Mouse (Mus musculus): Measurements from ENCODE around the gene Vcpkmt. TPM values are rescaled to one million over a fixed set of nuclear protein-coding genes. Genes with fewer than 3 reads are reported as not detected.
"Not testable (repeated sequence)": the region's sequence is repeated elsewhere in the genome, so short reads cannot be mapped to it uniquely, and the experiment has no call there.

Vcpkmt gene
- 10 to 100 TPM in 1 of 2 experiments, 1 to 10 TPM in 1; 9.5 to 11.7 TPM for polyA plus RNA-seq (2017; shearing (Covaris generic))

GRCm38 (mm10) chr12:69582613-69583269 is at the start of gene Vcpkmt:
Gene Vcpkmt, minus strand, starts transcription at chr12:69583028.
- peak; percentile 96 for ATAC-seq

GRCm38 (mm10) chr12:69618590-69618989 is 35.8 kb upstream of the Vcpkmt start:
- not testable (repeated sequence) for ATAC-seq

GRCm38 (mm10) chr12:69604367-69604766 is 21.5 kb upstream of the Vcpkmt start:
- ATAC-seq, result no peak

- no peak for ATAC-seq
Observed at GRCm38 (mm10) chr12:69597446-69597845, 14.6 kb upstream of the Vcpkmt start.

- ATAC-seq, result no peak
Observed at GRCm38 (mm10) chr12:69593130-69593529, 10.3 kb upstream of the Vcpkmt start.

GRCm38 (mm10) chr12:69583270-69583629 is 422 bp upstream of the Vcpkmt start:
- no peak for ATAC-seq

GRCm38 (mm10) chr12:69582216-69582612 is 614 bp downstream of the Vcpkmt start:
- ATAC-seq, result peak; percentile 2

GRCm38 (mm10) chr12:69579623-69580022 is 3.2 kb downstream of the Vcpkmt start:
- no peak for ATAC-seq

- ATAC-seq, result no peak
Observed at GRCm38 (mm10) chr12:69576120-69576627, 6.7 kb downstream of the Vcpkmt start.

GRCm38 (mm10) chr12:69573916-69574881 is 8.6 kb downstream of the Vcpkmt start:
- peak; percentile 90 for ATAC-seq

- no peak for ATAC-seq
Observed at GRCm38 (mm10) chr12:69573271-69573670, 9.6 kb downstream of the Vcpkmt start.

- no peak for ATAC-seq
Observed at GRCm38 (mm10) chr12:69569926-69570325, 12.9 kb downstream of the Vcpkmt start.

- no peak for ATAC-seq
Observed at GRCm38 (mm10) chr12:69568266-69568665, 14.6 kb downstream of the Vcpkmt start.

GRCm38 (mm10) chr12:69561006-69561405 is 21.8 kb downstream of the Vcpkmt start:
- not testable (repeated sequence) for ATAC-seq

- no peak for ATAC-seq
Observed at GRCm38 (mm10) chr12:69556221-69556861, 26.5 kb downstream of the Vcpkmt start.

- no peak for ATAC-seq
Observed at GRCm38 (mm10) chr12:69545456-69546178, 37.2 kb downstream of the Vcpkmt start.

- ATAC-seq, result no peak
Observed at GRCm38 (mm10) chr12:69544994-69545393, 37.8 kb downstream of the Vcpkmt start.

GRCm38 (mm10) chr12:69544562-69544961 is 38.3 kb downstream of the Vcpkmt start:
- no peak for ATAC-seq

- ATAC-seq, result no peak
Observed at GRCm38 (mm10) chr12:69542376-69542775, 40.5 kb downstream of the Vcpkmt start.

- no peak for ATAC-seq
Observed at GRCm38 (mm10) chr12:69541663-69542062, 41.2 kb downstream of the Vcpkmt start.

- peak; percentile 65 for ATAC-seq
Observed at GRCm38 (mm10) chr12:69539353-69539752, 43.5 kb downstream of the Vcpkmt start.

- peak; percentile 4 for ATAC-seq
Observed at GRCm38 (mm10) chr12:69538362-69538950, 44.4 kb downstream of the Vcpkmt start.

All from CD4-positive, CD25-positive, alpha-beta regulatory T cell, adult 4 months (primary cell).